Mouse (Mus musculus): ENCODE data around the gene Bcl2a1a. TPM values are rescaled to one million over a fixed set of nuclear protein-coding genes. Genes with fewer than 3 reads are reported as not detected.
"Not testable (repeated sequence)": the region's sequence is repeated elsewhere in the genome, so short reads cannot be mapped to it uniquely, and the experiment has no call there.

Bcl2a1a gene
- not detected in 2 replicates for polyA plus RNA-seq (2015; fragmentation: Nextera tagmentation; extraction: Ambion mirVana)

DNA sequence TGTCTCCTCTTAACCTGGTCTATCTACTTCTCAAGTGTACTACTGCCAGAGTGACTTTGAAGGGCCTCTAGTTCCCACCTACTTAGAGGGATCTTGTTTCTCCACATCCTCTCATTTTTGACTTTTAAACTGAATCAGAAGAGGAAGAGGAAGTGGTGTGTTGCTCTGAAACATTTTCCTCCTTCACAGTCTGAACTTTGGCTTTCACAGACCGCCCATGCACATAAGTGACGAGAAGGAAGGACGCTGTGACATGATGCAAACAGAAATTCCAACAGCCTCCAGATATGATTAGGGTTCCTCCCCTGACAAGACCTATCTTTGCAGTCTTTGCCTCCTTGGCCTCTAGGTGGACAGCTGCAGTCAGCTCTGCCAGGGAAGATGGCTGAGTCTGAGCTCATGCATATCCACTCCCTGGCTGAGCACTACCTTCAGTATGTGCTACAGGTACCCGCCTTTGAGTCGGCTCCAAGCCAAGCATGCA, at the start of gene Bcl2a1a:
Bcl2a1a (plus strand) TSS at position 231 of the 484 bp plus-strand sequence.
- 93% methylated on average over 5 of the region's 5 CpGs for WGBS
- not testable (repeated sequence) for H3K27ac ChIP-seq; H3K9ac ChIP-seq (replicated peaks); H3K4me2 ChIP-seq (replicated peaks); H3K4me1 ChIP-seq (replicated peaks); H3K27me3 ChIP-seq; H3K36me3 ChIP-seq; ATAC-seq; H3K4me3 ChIP-seq (replicated peaks); H3K9me3 ChIP-seq

DNA sequence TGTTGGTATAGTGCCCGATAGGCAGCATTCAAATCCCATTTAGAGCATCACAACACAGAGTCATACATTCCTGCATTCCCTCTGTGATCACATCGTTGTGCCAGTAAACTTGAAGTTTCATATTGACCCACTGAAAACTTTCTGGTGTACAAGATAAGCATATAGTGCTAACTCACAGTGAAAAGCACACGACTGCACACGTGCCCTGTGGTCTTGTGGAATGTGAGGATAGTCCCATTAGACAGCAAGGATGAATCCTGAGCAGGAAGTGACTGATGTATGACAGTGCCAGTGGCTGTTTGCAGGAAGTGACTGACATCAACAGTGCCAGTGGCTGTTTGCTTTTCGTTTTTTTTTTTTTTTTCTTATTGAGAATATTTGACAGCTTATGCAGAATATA, 40.1 kb upstream of the Bcl2a1a start:
- not testable (repeated sequence) for H3K4me3 ChIP-seq (replicated peaks); H3K27me3 ChIP-seq; H3K4me2 ChIP-seq (replicated peaks); H3K27ac ChIP-seq; H3K36me3 ChIP-seq; H3K4me1 ChIP-seq (replicated peaks); H3K9ac ChIP-seq (replicated peaks); H3K9me3 ChIP-seq; ATAC-seq
- 84% methylated on average over 5 of the region's 5 CpGs for WGBS

DNA sequence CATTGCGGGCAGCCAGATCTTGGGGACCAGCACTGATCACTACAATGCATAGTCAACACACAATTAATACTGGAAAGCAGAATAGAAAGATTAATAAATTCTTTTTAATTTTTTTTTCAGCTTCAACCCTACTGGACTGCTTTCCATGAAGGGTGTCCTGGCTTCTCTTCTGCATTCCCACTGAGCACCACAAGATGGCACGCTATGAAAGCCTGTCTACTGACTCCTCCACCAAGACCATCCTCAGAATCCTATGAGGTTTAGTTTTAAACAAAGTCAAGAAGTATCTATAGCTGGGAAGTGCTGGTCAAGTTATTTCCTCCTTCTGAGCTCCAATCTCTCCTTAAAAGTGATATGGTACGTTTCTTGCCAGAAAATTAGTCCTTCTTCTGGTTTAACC, 18.4 kb upstream of the Bcl2a1a start:
- WGBS: 13% methylated on average over 2 of the region's 3 CpGs
- not testable (repeated sequence) for H3K27ac ChIP-seq; H3K9me3 ChIP-seq; H3K9ac ChIP-seq (replicated peaks); H3K36me3 ChIP-seq; H3K4me3 ChIP-seq (replicated peaks); ATAC-seq; H3K4me2 ChIP-seq (replicated peaks); H3K4me1 ChIP-seq (replicated peaks); H3K27me3 ChIP-seq

DNA sequence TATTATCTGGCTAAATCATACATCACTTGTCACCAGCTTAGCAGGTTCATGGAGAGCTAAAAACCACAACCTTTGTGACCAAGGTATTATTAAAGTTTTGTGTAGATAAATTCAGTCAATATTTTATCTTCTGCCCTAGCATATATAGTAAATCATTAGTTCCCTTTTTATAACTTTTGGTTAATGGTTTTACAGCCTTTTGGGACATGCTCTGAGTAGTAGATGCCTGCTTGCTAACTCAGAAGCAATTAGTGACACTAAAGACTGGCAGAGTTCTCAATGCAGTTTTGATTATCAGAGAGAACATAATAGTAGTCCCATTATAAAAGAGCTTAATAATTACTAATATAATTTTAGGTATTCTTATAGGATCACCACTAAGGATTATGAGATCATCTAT, 5.2 kb upstream of the Bcl2a1a start:
- not testable (repeated sequence) for H3K9me3 ChIP-seq, ATAC-seq

DNA sequence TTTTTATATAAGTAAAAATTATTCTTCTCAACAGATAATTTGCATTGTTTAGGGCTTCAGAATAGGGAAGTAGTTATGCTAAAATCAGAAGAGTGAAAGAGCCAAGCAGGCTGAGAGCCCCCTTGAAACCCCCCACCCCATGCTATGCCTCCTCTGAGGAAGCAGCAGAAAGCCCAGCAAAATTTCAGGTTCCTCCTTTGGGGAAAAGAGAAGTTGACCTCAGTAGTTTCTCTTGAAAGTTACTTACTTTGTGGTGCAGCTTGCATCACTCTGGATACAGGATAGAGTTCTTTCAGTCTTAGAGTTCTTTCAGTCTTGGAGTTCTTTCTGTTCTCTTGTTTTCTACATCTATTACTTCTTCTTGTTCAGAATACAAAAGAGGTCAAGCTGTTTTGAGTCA, 3.5 kb upstream of the Bcl2a1a start:
- H3K9me3 ChIP-seq; H3K4me1 ChIP-seq (replicated peaks); H3K27me3 ChIP-seq; H3K27ac ChIP-seq; H3K4me3 ChIP-seq (replicated peaks); H3K9ac ChIP-seq (replicated peaks); ATAC-seq; H3K4me2 ChIP-seq (replicated peaks); H3K36me3 ChIP-seq: not testable (repeated sequence)

More for the DNA sequence above, 5.2 kb upstream of the Bcl2a1a start:
- not testable (repeated sequence) for H3K9ac ChIP-seq (replicated peaks); H3K4me1 ChIP-seq (replicated peaks); H3K27me3 ChIP-seq; H3K4me2 ChIP-seq (replicated peaks); H3K4me3 ChIP-seq (replicated peaks); H3K36me3 ChIP-seq; H3K27ac ChIP-seq

DNA sequence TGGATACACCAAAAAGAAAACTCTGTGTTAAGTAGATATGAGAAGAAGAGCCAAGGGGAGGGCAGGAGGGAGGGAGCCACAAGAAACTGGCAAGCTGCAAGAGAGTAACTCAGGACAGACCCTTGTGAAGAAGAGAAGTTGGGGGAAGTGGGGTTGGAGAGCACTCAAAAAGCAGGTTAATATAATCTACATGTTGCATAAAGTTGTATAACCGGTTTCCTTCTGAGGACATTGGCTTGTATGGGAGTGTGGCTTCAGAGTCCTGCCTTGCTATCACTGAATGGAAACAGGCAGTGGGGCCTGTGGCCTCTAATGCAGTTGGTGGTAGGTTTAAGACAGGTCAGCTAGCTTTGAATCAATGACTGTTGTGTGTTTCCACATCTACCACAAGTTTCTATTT, 1.5 kb upstream of the Bcl2a1a start:
- H3K9me3 ChIP-seq: not testable (repeated sequence)

DNA sequence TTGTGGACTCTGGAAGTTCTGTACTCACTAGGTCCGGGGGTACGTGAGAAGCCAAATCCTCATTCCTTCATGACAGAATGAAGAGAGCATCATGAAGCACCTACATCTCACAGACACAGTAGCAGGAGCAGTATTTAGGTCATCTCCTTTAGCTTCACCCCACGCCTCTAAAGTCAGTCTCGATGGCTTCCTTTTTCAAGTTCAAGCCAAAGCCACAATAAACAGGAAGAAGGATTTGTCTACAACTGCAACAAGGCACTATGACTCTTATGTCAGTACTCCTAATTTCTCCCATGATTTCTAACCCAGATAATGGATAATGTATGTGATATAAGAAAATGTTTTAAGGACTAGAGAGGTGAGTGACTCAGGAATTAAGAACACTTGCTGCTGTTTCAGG, 665 bp upstream of the Bcl2a1a start:
- not testable (repeated sequence) for H3K27ac ChIP-seq; H3K27me3 ChIP-seq; H3K4me2 ChIP-seq (replicated peaks); H3K9me3 ChIP-seq; H3K9ac ChIP-seq (replicated peaks); H3K4me3 ChIP-seq (replicated peaks); H3K4me1 ChIP-seq (replicated peaks); H3K36me3 ChIP-seq; ATAC-seq
- 92% methylated on average over 3 of the region's 4 CpGs for WGBS

More for the DNA sequence above, 1.5 kb upstream of the Bcl2a1a start:
- H3K27me3 ChIP-seq; H3K4me2 ChIP-seq (replicated peaks); ATAC-seq; H3K36me3 ChIP-seq; H3K9ac ChIP-seq (replicated peaks); H3K27ac ChIP-seq; H3K4me1 ChIP-seq (replicated peaks); H3K4me3 ChIP-seq (replicated peaks): not testable (repeated sequence)
- WGBS: 92% methylated on average over 1 of the region's 1 CpGs

DNA sequence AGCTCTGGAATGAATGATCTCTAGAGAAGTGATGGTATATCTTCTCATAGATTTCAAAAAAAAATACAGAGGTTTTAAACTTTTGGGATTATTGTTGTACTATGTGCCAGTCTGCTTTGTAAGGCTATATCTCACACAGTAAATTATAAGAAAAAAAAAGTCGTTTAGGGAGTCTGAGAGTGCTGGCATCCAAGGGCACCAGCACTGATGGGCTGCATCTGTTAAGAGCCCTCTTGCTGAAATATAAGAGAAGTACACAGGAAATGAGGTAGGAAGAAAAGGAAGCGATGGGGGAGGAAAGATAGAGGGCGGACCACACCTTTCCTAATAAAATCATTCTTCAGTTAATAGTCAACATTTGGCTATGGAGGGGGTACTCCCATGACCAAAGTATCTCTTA, 2.2 kb downstream of the Bcl2a1a start:
- Histone ChIP-seq H3K4me2 (replicated peaks) (no peak overlapping the region), H3K27me3 (no peaks in the 10 kb centered on the region), H3K9me3 (no peaks in the 10 kb centered on the region), H3K4me1 (replicated peaks) (no peaks in the 10 kb centered on the region), H3K9ac (replicated peaks) (no peak overlapping the region), H3K36me3 (no peaks in the 10 kb centered on the region), H3K27ac (no peak overlapping the region), H3K4me3 (replicated peaks) (no peak overlapping the region)
- 86% methylated on average over 3 of the region's 3 CpGs for WGBS
- no peak for ATAC-seq

DNA sequence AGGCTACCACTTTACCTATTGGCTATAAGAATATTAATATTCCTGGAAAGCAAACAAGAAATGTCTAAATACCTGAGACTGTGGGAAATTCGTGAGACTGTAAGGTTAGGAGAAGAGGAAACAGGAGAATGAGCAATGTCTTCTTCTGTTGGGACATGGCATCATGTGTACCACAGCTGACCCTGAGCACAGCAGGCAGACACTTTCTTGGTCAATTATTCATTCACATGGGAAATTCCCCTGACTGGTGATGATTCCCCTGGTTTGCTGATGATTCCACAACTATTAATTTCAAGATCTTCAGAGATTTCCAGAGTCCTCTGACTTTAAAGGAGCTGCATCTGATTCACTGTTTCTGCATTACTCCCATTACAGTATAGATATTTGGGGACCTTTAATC, 3.3 kb downstream of the Bcl2a1a start:
- H3K4me3 ChIP-seq (replicated peaks); H3K4me1 ChIP-seq (replicated peaks); H3K9ac ChIP-seq (replicated peaks); H3K27ac ChIP-seq; H3K4me2 ChIP-seq (replicated peaks); H3K27me3 ChIP-seq; H3K36me3 ChIP-seq; ATAC-seq; H3K9me3 ChIP-seq: not testable (repeated sequence)
- 53% methylated on average over 1 of the region's 1 CpGs for WGBS

DNA sequence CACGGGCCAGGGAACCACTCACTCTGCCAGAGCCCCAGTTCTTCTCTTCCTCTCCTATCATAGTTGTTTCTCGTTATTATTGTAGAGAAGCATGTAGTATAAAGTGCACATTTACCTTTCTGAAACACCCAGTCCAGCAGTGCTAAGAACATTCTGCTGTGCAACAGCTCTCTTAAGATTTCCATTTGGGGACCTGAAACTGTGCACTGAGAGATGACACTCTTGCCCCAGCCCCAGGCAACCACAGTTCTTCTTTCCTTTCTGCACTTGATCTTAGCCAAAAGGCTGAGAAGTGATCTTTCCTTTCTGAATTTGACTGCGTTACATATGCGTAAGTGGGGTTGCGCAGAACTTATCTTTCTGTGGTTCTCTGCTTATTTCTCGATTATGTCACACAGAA, 9.8 kb downstream of the Bcl2a1a start:
- WGBS: 67% methylated on average over 1 of the region's 6 CpGs
- H3K4me1 ChIP-seq (replicated peaks); H3K27me3 ChIP-seq; H3K4me3 ChIP-seq (replicated peaks); H3K9ac ChIP-seq (replicated peaks); H3K27ac ChIP-seq; ATAC-seq; H3K4me2 ChIP-seq (replicated peaks); H3K36me3 ChIP-seq; H3K9me3 ChIP-seq: not testable (repeated sequence)

DNA sequence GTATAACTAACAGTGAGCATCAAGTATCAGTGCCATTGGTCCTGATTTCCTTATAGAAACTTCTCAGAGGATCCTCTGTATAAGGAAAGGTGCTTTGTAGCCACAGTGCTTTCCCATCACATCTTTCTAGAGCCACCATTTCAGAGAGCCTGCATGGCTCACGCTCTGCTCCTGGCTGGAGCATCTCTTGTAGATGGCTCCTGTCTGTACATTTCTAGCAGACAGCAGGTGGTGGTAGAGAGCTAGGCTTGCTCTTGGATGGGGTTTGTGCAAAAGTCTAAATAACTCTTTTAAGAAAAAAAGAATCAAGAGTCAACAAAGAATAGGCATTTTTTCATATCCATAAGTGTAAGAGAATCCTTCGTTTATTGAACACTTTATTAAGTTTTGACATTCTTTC, 12.8 kb downstream of the Bcl2a1a start:
- H3K9me3 ChIP-seq; H3K27me3 ChIP-seq; ATAC-seq; H3K4me3 ChIP-seq (replicated peaks); H3K4me2 ChIP-seq (replicated peaks); H3K36me3 ChIP-seq; H3K27ac ChIP-seq; H3K9ac ChIP-seq (replicated peaks); H3K4me1 ChIP-seq (replicated peaks): not testable (repeated sequence)
- 92% methylated on average over 2 of the region's 2 CpGs for WGBS

DNA sequence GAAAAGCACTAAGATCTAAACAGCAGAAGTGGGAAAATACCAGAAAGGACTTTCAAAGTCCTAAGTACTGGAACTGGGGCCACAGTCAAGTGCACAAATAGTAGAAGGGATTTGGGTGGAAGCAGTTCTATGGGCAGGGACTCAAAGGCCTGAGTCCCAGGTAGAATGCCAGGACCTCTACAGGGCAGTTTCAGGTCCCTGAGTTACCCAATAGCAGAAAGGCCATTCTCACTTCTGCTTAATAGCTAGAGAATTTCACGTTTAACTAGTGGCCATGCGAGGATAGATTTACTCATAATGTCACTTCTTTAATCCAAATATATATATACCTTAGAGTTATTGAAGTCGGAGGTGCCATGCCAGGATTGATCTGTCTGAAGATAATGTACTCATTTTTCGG, 20.2 kb downstream of the Bcl2a1a start:
- WGBS: 83% methylated on average over 4 of the region's 4 CpGs
- ATAC-seq, H3K36me3 ChIP-seq: not testable (repeated sequence)

DNA sequence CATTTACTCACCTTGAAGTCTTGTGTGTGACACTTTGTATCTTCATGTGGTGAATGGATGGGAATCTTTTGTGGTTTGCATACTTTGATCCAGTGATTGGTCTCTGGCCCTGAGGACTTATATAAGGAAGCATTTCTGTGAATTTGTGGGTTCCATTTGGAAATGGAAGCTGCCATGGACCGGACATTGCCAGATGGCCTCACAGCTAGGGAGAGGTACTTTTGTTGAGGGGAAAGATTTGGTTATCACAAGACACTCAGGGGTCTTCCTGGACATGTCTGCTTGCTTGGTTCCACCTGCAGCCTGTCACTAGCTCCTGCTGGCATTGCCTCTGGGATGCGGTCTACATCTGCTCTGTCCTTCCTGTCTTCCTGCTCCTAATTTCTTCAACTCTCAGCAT, 23.1 kb downstream of the Bcl2a1a start:
- H3K36me3 ChIP-seq; H3K27ac ChIP-seq; H3K4me3 ChIP-seq (replicated peaks); H3K9me3 ChIP-seq; H3K27me3 ChIP-seq; H3K4me1 ChIP-seq (replicated peaks); H3K9ac ChIP-seq (replicated peaks); H3K4me2 ChIP-seq (replicated peaks); ATAC-seq: not testable (repeated sequence)
- 91% methylated on average over 2 of the region's 2 CpGs for WGBS

More for the DNA sequence above, 20.2 kb downstream of the Bcl2a1a start:
- H3K4me3 ChIP-seq (replicated peaks); H3K27ac ChIP-seq; H3K9me3 ChIP-seq; H3K4me2 ChIP-seq (replicated peaks); H3K9ac ChIP-seq (replicated peaks); H3K27me3 ChIP-seq; H3K4me1 ChIP-seq (replicated peaks): not testable (repeated sequence)
